Mouse (Mus musculus) kidney, postnatal 4 days (tissue): Measurements from ENCODE around the gene Sctr.

Experiments used
- DNase-seq, 2 experiments: peaks; one replicate each; pipeline ENCODE4 v3.0.0; 2021; ENCODE audit warnings: mixed read lengths in 2 of 2

Gene Sctr

DNA sequence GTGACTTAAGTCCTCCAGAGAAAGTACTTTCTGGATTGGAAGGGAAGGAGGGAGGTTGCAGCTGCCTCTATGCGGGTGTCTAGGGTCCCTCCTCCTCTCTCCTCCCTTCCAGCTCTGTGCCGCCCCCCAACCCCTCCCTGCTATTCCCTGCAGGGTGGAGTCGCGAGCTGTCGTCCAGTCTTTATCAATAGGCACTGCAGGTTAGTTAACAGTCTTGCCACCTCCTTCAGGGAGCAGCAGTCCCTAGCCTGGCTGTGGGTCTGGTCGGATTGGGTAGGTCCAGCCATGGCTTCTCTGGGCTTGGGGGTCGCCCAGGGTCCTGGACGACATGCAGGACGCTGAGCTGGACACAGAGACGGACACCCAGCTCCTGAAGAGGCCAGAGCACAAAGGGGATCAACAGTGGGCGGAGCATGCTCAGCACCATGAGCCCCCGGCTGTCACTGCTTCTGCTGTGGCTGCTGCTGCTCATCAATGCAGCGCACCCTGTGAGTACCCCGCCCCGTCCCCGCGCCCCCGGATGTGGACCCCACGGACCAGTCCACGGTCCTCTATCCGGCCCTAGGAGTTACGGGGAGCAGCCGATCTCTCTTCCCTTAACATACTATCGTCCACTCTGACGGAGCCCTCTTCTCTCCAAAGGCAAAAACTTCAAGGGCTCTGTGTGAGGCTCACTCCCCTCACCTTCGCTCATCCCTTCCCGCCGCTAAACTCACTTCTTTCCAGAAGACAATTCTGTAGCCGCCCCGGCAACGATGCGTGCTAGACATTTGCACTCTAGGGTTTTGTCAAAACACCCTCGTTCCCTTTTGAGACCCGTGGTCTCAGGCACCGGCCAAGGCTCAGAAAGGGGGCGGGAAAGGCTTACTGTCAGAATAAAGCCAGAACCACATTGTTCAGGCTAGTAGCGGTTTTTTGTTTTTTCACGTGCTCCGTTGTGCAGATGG lies at the start of gene Sctr:
Gene Sctr, plus strand, starts transcription at position 51 of the 947 bp plus-strand sequence.
- peak; percentile 43 to 55 for DNase-seq

- no peak for DNase-seq
Observed at GRCm38 (mm10) chr1:119957716-119958222, 48.9 kb upstream of the Sctr start.

DNA sequence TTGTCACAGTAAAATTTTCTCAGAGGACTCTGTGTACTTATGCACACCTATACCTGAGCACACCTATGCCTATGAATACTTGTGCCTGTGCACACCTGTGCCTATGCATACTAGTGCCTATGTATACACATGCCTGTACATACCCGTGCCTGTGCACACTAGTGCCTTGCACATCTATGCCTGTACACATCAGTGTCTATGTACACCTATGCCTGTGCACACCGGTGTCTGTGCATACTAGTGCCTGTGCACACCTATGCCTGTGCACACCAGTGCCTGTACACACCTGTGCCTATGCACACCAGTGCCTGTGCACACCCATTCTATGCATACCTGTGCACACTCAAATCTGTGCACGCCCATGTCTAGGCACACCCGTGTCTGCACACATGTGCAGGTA lies 47.2 kb upstream of the Sctr start:
- no peak for DNase-seq

- DNase-seq, result no peak
Observed at GRCm38 (mm10) chr1:119959920-119960319, 46.8 kb upstream of the Sctr start.

DNA sequence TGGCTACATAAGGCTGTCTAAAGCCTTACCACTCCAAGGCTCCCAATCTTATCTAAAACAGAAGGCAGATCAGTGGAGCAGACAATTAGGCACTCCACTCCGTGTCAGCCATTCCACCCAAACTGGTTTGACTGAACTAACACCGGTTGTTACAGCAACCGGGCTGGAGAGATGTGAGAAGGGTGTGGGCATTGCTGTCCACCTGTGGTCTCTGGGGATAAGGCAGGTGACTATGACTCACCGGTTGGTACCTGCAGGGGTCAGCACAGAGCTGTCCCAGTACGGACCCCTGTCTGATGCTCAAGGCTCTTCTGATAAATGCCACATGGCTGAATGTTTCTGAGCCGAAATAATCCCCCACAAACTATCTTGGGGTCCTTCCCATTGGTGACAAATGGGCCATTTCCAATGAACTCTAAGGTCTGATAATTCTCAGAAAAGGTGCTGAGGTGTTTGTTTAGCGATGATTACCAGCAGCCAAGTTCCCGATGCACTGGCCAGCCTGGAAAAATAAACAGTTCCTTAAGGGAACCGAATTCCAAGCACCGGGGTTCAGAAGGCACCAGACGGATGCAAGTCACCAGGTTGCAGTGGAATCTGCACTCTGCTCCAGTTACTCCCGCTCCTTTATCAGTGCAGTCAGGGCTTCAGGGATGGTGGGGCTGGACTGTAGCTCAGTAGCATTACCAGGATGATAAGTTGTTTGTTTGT lies 40.7 kb upstream of the Sctr start:
- peak; percentile 43 to 49 for DNase-seq

GRCm38 (mm10) chr1:119973117-119973516 lies 33.6 kb upstream of the Sctr start:
- no peak for DNase-seq

- peak; percentile 45 to 61 for DNase-seq
Observed at GRCm38 (mm10) chr1:119975141-119975540, 31.6 kb upstream of the Sctr start.

GRCm38 (mm10) chr1:119986555-119986954 lies 20.1 kb upstream of the Sctr start:
- no peak for DNase-seq

DNA sequence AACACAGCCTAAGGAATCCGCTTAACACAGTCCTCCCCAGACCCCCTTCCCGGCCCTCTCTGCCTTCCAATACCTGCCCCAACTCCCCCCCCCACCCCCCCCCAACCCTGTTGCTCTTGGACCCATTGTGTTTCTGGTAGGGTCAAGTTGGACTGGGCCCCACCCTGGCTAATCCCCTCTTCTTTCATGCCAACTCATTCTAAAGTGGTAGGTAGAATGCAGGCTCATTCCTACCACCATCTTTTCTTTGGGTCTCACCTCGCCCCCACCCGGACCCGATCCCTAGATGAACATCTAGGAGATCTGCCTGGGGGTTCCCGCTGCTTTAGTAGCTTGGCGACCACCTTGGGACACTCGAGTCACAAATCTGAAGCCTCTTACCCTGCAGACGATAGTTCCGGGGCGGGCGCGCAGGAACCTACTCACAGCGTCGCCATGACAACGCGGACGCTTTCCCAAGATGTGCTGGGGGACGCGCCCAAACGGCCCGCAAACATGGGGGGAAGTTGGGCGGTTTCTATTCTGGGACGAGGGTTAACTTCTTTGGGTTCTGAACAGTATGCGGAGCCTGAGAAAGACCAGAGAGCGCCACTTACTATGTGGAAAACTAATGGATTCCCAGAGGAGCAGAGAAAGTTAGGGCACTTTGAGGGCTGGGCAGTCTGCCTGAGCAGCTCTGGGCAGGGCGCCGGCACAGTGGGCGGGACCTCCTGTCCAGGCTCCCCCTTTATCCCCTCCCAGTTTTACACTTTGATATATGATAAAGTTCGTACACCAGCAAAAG lies 9.7 kb upstream of the Sctr start, which contains the start of gene Cfap221:
Gene Cfap221, minus strand, starts transcription at position 437 of the 784 bp plus-strand sequence.
- DNase-seq, result peak; percentile 84 to 91

DNA sequence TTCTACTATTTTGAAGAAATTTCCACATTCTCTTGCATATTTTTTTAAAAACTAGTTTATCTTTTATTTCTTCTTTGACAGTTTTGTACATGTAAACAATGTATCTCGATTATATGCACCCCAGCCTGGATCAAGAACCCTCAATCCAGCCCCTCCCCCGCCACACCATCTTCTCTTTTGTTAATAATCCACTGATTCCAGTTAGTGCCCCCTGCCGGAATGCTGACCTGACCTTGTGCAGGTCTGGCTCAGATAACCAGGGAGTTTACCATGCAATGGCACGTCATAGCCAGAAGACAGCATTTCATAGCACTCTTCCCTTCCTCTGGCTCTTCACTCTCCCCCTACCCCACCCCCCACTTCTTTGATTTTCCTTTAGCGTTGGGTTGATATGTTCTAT lies 9.1 kb upstream of the Sctr start:
- DNase-seq, result peak; percentile 75 to 81

- no peak for DNase-seq
Observed at GRCm38 (mm10) chr1:120007851-120008588, 1.3 kb downstream of the Sctr start.

- DNase-seq, result no peak
Observed at GRCm38 (mm10) chr1:120012638-120013037, 5.9 kb downstream of the Sctr start.

- DNase-seq, result peak; percentile 89
Observed at GRCm38 (mm10) chr1:120013111-120013510, 6.4 kb downstream of the Sctr start.

- DNase-seq, result peak in 1 of 2 experiments; percentile 47
Observed at GRCm38 (mm10) chr1:120016240-120016639, 9.5 kb downstream of the Sctr start.

DNA sequence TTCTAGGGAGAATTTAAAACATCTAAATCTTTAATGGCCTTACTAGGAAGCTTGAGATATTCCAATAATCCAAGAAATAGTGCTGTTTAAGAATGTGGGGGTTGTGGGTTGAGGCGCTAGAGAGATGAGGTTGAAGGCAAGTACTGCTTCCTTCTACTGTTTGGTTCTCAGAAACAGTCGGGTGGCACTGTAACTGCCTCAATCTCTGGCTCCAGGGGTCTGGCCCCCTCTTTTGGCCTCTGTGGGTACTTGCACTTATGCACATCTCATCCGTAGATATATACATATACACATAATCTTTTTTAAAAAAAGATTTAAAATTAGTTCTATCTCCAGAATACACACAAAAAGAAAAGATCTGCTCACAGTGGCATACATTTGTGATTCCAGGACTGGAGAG lies 12.2 kb downstream of the Sctr start:
- DNase-seq, result no peak

DNA sequence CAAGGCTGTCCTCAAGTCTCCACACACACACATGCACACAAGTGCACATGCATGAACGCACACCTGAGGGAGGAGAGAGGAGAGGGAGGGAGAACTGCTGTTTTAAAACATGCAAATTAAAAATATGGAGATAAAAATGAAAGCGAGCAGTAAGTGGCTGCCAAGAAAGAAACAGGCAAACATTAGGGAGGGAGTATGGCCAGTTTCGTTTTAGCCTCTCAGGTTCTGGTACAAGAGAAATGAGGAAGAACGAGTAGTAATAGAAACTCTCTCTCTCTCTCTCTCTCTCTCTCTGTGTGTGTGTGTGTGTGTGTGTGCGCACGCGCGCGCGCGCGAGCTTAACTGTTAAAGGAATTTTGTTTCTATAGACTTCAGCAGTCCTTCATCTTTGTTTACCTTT lies 12.7 kb downstream of the Sctr start:
- no peak for DNase-seq

GRCm38 (mm10) chr1:120020322-120020897 lies 13.7 kb downstream of the Sctr start:
- no peak for DNase-seq

DNA sequence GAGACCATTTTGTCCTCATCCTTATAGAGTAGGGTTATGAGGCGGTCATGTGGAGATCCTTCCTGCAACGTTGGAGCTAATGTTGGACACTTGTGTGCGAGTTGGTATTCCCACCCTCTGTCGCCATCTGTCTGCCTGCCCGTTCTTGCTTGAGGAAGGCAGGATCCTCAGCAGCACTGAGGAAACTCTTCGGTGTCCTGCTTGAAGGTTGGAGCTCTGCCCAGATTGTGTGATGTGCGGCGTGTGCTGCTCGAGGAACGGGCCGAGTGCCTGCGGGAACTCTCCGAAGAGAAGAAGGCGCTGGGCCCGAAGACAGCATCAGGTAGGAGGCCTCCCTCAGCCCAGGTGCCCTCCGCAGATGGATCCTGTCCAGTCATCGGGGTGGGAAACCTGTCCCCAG lies 15.3 kb downstream of the Sctr start:
- no peak for DNase-seq

GRCm38 (mm10) chr1:120024331-120025049 lies 17.8 kb downstream of the Sctr start:
- DNase-seq, result peak; percentile 64 to 69

- no peak for DNase-seq
Observed at GRCm38 (mm10) chr1:120025050-120025439, 18.4 kb downstream of the Sctr start.

DNA sequence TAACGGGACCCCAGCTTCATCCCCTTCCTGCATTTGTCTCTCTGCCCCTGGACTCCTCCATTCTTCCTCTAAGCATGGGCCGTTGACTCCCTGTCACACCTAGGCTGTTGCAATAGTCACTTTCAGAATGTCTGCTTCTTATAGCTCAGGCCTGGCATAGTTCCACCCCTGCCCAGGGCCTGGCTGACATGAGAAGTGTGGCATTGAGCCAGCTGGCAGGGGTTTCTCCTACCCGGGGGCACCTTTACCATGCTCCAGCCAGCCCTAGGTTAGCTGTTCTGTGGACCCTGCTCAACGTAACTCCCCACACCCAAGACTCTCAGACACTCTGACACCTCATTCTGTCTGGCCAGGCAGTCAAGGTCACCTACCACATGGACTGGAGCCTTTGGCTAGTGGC lies 21.0 kb downstream of the Sctr start:
- peak; percentile 55 to 71 for DNase-seq
